Mouse (Mus musculus) MEL (cell line): ENCODE results near the gene Gpc3. TPM values are rescaled to one million over a fixed set of nuclear protein-coding genes. Genes with fewer than 3 reads are reported as not detected.

Source experiments
- DNase-seq: peaks from one replicate; pipeline ENCODE4 v3.0.0; 2011; ENCODE audit warnings: low read depth, low spot score
- H3K27ac ChIP-seq: 2 replicates; pipeline ENCODE4 v1.5.1; 2012; ENCODE audit warnings: low read depth, mild to moderate bottlenecking, control low read depth, low read length, moderate library complexity; ENCODE audit not compliant: control insufficient read depth
- H3K27me3 ChIP-seq, 2 experiments: fragments of 150-350 bp in 1 of 2; sonication (generic) in 1 of 2; 2 replicates each; pipeline ENCODE4 v1.6.1; 2012; ENCODE audit warnings: low read length in 2 of 2, mild to moderate bottlenecking in 2 of 2, improper control_type of control experiment in 1 of 2, moderate library complexity in 1 of 2; ENCODE audit not compliant: insufficient read depth in 2 of 2, control insufficient read depth in 1 of 2
- H3K36me3 ChIP-seq, 2 experiments: 2 replicates each; pipeline ENCODE4 v1.6.1; 2012 to 2014; ENCODE audit warnings: low read length in 2 of 2, improper control_type of control experiment in 1 of 2, inconsistent platforms in 1 of 2, mild to moderate bottlenecking in 1 of 2; ENCODE audit not compliant: insufficient read depth in 2 of 2, control insufficient read depth in 1 of 2
- H3K4me1 ChIP-seq, 2 experiments: fragments of 150-350 bp in 1 of 2; sonication (generic) in 1 of 2; 2 replicates each; pipeline ENCODE4 v1.6.1; 2012; ENCODE audit warnings: low read length in 2 of 2, improper control_type of control experiment in 1 of 2, mild to moderate bottlenecking in 1 of 2; ENCODE audit not compliant: insufficient read depth in 2 of 2, control insufficient read depth in 1 of 2
- H3K4me3 ChIP-seq, 2 experiments: fragments of 150-350 bp in 1 of 2; sonication (generic) in 1 of 2; 2 replicates each; pipeline ENCODE4 v1.5.1; 2012; ENCODE audit warnings: low read depth in 2 of 2, low read length in 2 of 2, mild to moderate bottlenecking in 2 of 2, moderate library complexity in 2 of 2, control low read depth in 1 of 2, improper control_type of control experiment in 1 of 2; ENCODE audit not compliant: control insufficient read depth in 1 of 2, insufficient read depth in 1 of 2
- H3K79me2 ChIP-seq: 2 replicates; pipeline ENCODE4 v1.6.1; 2012; ENCODE audit warnings: mild to moderate bottlenecking, low read length, moderate library complexity; ENCODE audit not compliant: control insufficient read depth, poor library complexity, insufficient read depth
- H3K9ac ChIP-seq: 2 replicates; pipeline ENCODE4 v1.6.1; 2012; ENCODE audit warnings: low read depth, mild to moderate bottlenecking, control low read depth, low read length, moderate library complexity; ENCODE audit not compliant: control insufficient read depth, poor library complexity, severe bottlenecking
- H3K9me3 ChIP-seq: fragments of 150-350 bp; sonication (generic); replicated peaks from 2 replicates; pipeline ENCODE4 v1.6.1; 2012; ENCODE audit warnings: mild to moderate bottlenecking, low read length, improper control_type of control experiment, moderate library complexity; ENCODE audit not compliant: insufficient read depth
- CHD2 ChIP-seq: IDR thresholded peaks from 2 replicates; pipeline ENCODE4 v1.6.1; 2011; ENCODE audit warnings: low read length, improper control_type of control experiment
- CTCF ChIP-seq, 3 experiments: IDR thresholded peaks in 2 of 3; conservative IDR thresholded peaks in 1 of 3; 2 replicates each; pipeline ENCODE4 v1.5.1; 2011 to 2012; ENCODE audit warnings: low read length in 3 of 3, low read depth in 2 of 3, mild to moderate bottlenecking in 2 of 3, improper control_type of control experiment in 1 of 3, inconsistent platforms in 1 of 3, mixed read lengths in 1 of 3, moderate library complexity in 1 of 3; ENCODE audit not compliant: control insufficient read depth in 1 of 3, insufficient read depth in 1 of 3, poor library complexity in 1 of 3, severe bottlenecking in 1 of 3
- ELF1 ChIP-seq: IDR thresholded peaks from 2 replicates; pipeline ENCODE4 v1.6.1; 2014; ENCODE audit warnings: low read depth, mild to moderate bottlenecking, inconsistent platforms, low read length, improper control_type of control experiment, moderate library complexity
- ETS1 ChIP-seq: IDR thresholded peaks from 2 replicates; pipeline ENCODE4 v1.6.1; 2012; ENCODE audit warnings: low read depth, mild to moderate bottlenecking, inconsistent platforms, low read length, improper control_type of control experiment, moderate library complexity
- GATA1 ChIP-seq: IDR thresholded peaks from 2 replicates; pipeline ENCODE4 v1.6.1; 2011; ENCODE audit warnings: low read depth, low read length, improper control_type of control experiment
- HCFC1 ChIP-seq: IDR thresholded peaks from 2 replicates; pipeline ENCODE4 v1.6.1; 2012; ENCODE audit warnings: low read depth, mild to moderate bottlenecking, inconsistent platforms, low read length, improper control_type of control experiment, moderate library complexity
- KAT2A ChIP-seq: conservative IDR thresholded peaks from 2 replicates; pipeline ENCODE4 v1.6.1; 2012; ENCODE audit warnings: low read depth, low read length, improper control_type of control experiment, inconsistent platforms
- MAFK ChIP-seq: IDR thresholded peaks from 2 replicates; pipeline ENCODE4 v1.6.1; 2011; ENCODE audit warnings: low read depth, mild to moderate bottlenecking, low read length, improper control_type of control experiment, borderline replicate concordance
- MAX ChIP-seq: IDR thresholded peaks from 2 replicates; pipeline ENCODE4 v1.6.1; 2011; ENCODE audit warnings: low read length, improper control_type of control experiment
- NELFE ChIP-seq: IDR thresholded peaks from 2 replicates; pipeline ENCODE4 v1.6.1; 2011; ENCODE audit warnings: low read depth, low read length, improper control_type of control experiment
- NRF1 ChIP-seq: IDR thresholded peaks from 2 replicates; pipeline ENCODE4 v1.6.1; 2014; ENCODE audit warnings: low read depth, mild to moderate bottlenecking, inconsistent platforms, low read length, improper control_type of control experiment, moderate library complexity; ENCODE audit not compliant: poor library complexity, insufficient read depth, severe bottlenecking
- POLR2A ChIP-seq, 2 experiments: IDR thresholded peaks; 2 replicates each; pipeline ENCODE4 v1.6.1; 2011 to 2012; ENCODE audit warnings: low read length in 2 of 2, mild to moderate bottlenecking in 2 of 2, control low read depth in 1 of 2, improper control_type of control experiment in 1 of 2, low read depth in 1 of 2, moderate library complexity in 1 of 2; ENCODE audit not compliant: control insufficient read depth in 1 of 2, insufficient read depth in 1 of 2, poor library complexity in 1 of 2
- POLR2AphosphoS2 ChIP-seq: IDR thresholded peaks from 2 replicates; pipeline ENCODE4 v1.6.1; 2011; ENCODE audit warnings: low read length, improper control_type of control experiment
- POLR2AphosphoS5 ChIP-seq: IDR thresholded peaks from 2 replicates; pipeline ENCODE4 v1.6.1; 2012; ENCODE audit warnings: low read depth, borderline replicate concordance, mild to moderate bottlenecking, inconsistent platforms, low read length, moderate library complexity, mixed read lengths
- RCOR1 ChIP-seq: IDR thresholded peaks from 2 replicates; pipeline ENCODE4 v1.6.1; 2012; ENCODE audit warnings: low read depth, mild to moderate bottlenecking, inconsistent platforms, low read length, improper control_type of control experiment
- SIN3A ChIP-seq: IDR thresholded peaks from 2 replicates; pipeline ENCODE4 v1.6.1; 2012; ENCODE audit warnings: low read length, improper control_type of control experiment, inconsistent platforms
- UBTF ChIP-seq: IDR thresholded peaks from 2 replicates; pipeline ENCODE4 v1.6.1; 2012; ENCODE audit warnings: low read depth, mild to moderate bottlenecking, inconsistent platforms, low read length, improper control_type of control experiment, moderate library complexity, borderline replicate concordance; ENCODE audit not compliant: insufficient read depth
- USF1 ChIP-seq: IDR thresholded peaks from 2 replicates; pipeline ENCODE4 v1.6.1; 2014; ENCODE audit warnings: low read depth, mild to moderate bottlenecking, inconsistent platforms, low read length, improper control_type of control experiment, moderate library complexity
- USF2 ChIP-seq, 2 experiments: IDR thresholded peaks; 2 replicates each; pipeline ENCODE4 v1.6.1; 2011 to 2012; ENCODE audit warnings: improper control_type of control experiment in 2 of 2, low read length in 2 of 2, borderline replicate concordance in 1 of 2, inconsistent platforms in 1 of 2, low read depth in 1 of 2, mild to moderate bottlenecking in 1 of 2; ENCODE audit not compliant: insufficient read depth in 1 of 2
- ZC3H11A ChIP-seq: IDR thresholded peaks from 2 replicates; pipeline ENCODE4 v1.6.1; 2012; ENCODE audit warnings: low read depth, mild to moderate bottlenecking, inconsistent platforms, low read length, improper control_type of control experiment
- ZKSCAN1 ChIP-seq: IDR thresholded peaks from 2 replicates; pipeline ENCODE4 v1.6.1; 2012; ENCODE audit warnings: low read depth, mild to moderate bottlenecking, inconsistent platforms, low read length, improper control_type of control experiment, moderate library complexity
- ZNF384 ChIP-seq: IDR thresholded peaks from 2 replicates; pipeline ENCODE4 v1.6.1; 2012; ENCODE audit warnings: low read depth, mild to moderate bottlenecking, inconsistent platforms, low read length, improper control_type of control experiment
- polyA plus RNA-seq, 2 experiments: library from polyadenylated mRNA; stranded (reverse) in 1 of 2; unstranded in 1 of 2; fragments of >175 nt in 1 of 2; fragments of >200 nt in 1 of 2; gene quantifications; 2 replicates each; pipeline versions ENCODE4 v1.2.1 to v1.2.4; 2012; ENCODE audit warnings: low replicate concordance in 2 of 2, low read depth in 1 of 2; ENCODE audit not compliant: insufficient read length in 2 of 2, insufficient read depth in 1 of 2, missing spikeins in 1 of 2
- total RNA-seq: library from RNA; depleted of rRNA; stranded (reverse); fragments of 300-350 nt; gene quantifications from 2 replicates; pipeline ENCODE4 v1.2.3, GENCODE M21; 2012

The Gpc3 gene
- total and polyA plus RNA-seq, 3 experiments = not detected

DNA sequence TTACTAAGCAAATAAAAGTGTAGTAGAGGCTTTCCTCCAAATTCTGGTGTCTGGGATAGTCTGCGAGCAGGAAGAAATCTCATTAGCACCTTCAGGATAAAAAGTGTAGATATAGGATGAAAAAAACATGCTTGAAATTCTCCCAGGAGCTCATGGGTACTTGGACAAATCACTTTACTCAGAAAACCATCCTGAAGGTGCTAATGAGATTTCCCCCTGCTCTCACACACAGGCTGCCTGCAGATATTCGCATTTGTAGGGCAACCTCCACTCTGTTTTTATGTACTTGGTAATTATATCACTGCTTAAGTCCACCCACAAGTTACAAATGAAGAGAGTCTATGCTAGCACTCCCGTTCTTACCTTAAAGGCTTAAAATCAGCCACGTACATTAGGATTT, 308.5 kb downstream of the Gpc3 start:
- TF ChIP-seq GATA1 (no peak), POLR2A (IDR thresholded peaks at IDR 0.05; ENCODE audit: control insufficient read depth in 1 of 2, insufficient read depth in 1 of 2, low read depth in 1 of 2, low read length in 2 of 2, poor library complexity in 1 of 2) (no peak), CHD2 (no peak), ZKSCAN1 (no peak), NELFE (no peak), POLR2AphosphoS2 (no peak), NRF1 (no peak), POLR2AphosphoS5 (no peak)
- TF ChIP-seq, all 39 proteins: peak for 0
- Histone ChIP-seq H3K79me2 (no peaks in the 10 kb centered on the region), H3K4me3 (no peak overlapping the region), H3K9me3 (no peaks in the 10 kb centered on the region), H3K9ac (no peak overlapping the region), H3K36me3 (no peaks in the 10 kb centered on the region), H3K27ac (no peak overlapping the region), H3K4me1 (no peaks in the 10 kb centered on the region), H3K27me3 (no peaks in the 10 kb centered on the region)
- DNase-seq = no peak

DNA sequence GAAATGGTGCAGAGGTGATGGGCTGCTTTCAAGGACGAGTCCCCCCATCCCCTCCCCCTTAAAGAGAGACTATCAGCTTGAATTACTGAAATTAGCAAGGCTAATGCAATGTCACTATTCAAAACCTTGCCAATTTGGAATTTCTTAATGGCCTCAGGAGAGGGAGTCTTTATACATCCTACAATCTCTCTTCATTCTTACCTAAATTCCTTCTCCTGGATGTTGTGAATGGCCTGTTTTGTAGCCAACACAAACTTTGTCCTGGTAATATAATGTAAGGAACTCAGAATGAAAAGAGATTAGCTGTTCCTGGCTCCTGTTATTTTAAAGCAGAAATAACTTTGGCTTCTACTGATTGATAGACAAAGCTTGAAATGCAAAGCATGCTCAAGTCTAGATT, 325.0 kb downstream of the Gpc3 start:
- TF ChIP-seq MAFK = no peak
- no peak for TF ChIP-seq HCFC1
- TF ChIP-seq GATA1 = no peak
- no peak for TF ChIP-seq POLR2AphosphoS5
- no peak for TF ChIP-seq USF2 (IDR thresholded peaks at IDR 0.05; ENCODE audit: borderline replicate concordance in 1 of 2, insufficient read depth in 1 of 2, low read depth in 1 of 2, low read length in 2 of 2)
- TF ChIP-seq MAX = no peak
- TF ChIP-seq UBTF = no peak
- no peak for TF ChIP-seq KAT2A
- TF ChIP-seq ZNF384 = no peak
- TF ChIP-seq, all 39 proteins: peak for 0
- no peaks in the 10 kb centered on the region for H3K4me1 ChIP-seq
- H3K79me2 ChIP-seq = no peaks in the 10 kb centered on the region
- no peak overlapping the region for H3K4me3 ChIP-seq
- no peaks in the 10 kb centered on the region for H3K36me3 ChIP-seq
- H3K9me3 ChIP-seq = no peaks in the 10 kb centered on the region
- H3K9ac ChIP-seq = no peak overlapping the region
- H3K27ac ChIP-seq = no peak overlapping the region
- no peak for DNase-seq
- no peaks in the 10 kb centered on the region for H3K27me3 ChIP-seq

DNA sequence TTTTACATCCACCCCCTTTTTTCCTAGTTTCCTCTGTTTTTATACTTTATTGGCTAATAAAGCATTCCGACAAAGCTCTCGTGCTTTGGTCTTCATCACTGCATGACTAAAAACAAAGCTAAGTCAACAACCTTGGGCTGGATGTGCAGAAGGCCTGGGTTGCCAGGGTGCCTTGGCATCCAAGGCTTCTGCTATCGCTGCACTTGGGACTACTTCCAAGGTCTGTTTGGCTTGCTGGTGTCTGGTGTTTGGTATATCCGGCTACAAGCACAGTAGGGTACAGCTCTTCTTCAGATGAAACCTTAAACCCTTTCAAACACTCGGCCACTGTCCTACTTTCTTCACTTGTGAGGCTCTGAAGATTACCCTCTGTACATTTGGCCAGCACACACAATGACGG, 325.8 kb downstream of the Gpc3 start:
- H3K4me3 ChIP-seq = no peak overlapping the region
- no peaks in the 10 kb centered on the region for H3K36me3 ChIP-seq
- no peaks in the 10 kb centered on the region for H3K79me2 ChIP-seq
- no peaks in the 10 kb centered on the region for H3K27me3 ChIP-seq
- H3K9ac ChIP-seq = no peak overlapping the region
- TF ChIP-seq ELF1 (no peak), CTCF (IDR thresholded peaks at IDR 0.05 in 2 of 3, conservative IDR thresholded peaks at IDR 0.05 in 1 of 3; ENCODE audit: control insufficient read depth in 1 of 3, insufficient read depth in 1 of 3, low read depth in 2 of 3, low read length in 3 of 3, poor library complexity in 1 of 3, severe bottlenecking in 1 of 3) (no peak), RCOR1 (no peak), NELFE (no peak), ETS1 (no peak), ZC3H11A (no peak), USF1 (no peak), SIN3A (no peak), POLR2AphosphoS2 (no peak)
- H3K4me1 ChIP-seq = no peaks in the 10 kb centered on the region
- H3K27ac ChIP-seq = no peak overlapping the region
- no peak for DNase-seq
- no peaks in the 10 kb centered on the region for H3K9me3 ChIP-seq
